Mouse (Mus musculus) WW6 (cell line): ENCODE measurements around the gene Spout1.
"Not testable (repeated sequence)": the region's sequence is repeated elsewhere in the genome, so short reads cannot be mapped to it uniquely, and the experiment has no call there.

Source experiments
- DNase-seq: peaks from one replicate; pipeline ENCODE4 v3.0.0-alpha.2; 2013; ENCODE audit warnings: low read depth, low spot score

Spout1 gene

DNA sequence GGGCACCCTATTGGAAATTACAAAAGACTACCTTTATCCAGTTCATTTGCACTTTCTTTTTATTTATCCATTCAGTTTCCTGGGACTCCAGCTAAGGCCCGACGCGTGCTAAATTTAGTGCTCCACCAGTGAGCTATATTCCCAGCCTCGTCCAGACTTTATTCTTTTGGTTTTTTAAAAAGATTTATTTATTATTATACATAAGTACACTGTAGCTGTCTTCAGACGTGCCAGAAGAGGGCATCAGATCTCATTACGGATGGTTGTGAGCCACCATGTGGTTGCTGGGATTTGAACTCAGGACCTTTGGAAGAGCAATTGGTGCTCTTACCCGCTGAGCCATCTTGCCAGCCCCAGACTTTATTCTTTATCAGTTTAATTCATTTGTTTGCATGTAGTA, 452 bp upstream of the Spout1 start:
- DNase-seq: not testable (repeated sequence)

DNA sequence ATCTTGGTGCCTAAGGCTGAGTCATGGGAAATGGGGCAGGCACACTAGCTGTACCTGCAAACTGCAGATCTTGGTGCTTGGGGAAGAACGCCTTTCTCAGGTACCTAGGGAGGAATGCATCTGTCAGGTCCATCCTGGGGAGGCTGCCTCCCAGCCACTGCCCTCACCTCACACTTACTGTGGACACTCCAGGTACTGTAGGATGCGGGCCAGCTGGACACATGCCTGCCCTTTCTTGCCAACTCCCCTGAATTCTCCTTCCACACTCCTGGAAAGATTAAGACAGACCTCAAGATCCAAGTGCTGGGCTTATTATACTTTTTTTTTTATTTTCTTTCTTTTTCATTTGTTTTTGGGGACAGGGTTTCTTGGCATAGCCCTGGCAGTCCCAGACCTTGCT, 1.7 kb downstream of the Spout1 start:
- DNase-seq: no peak

DNA sequence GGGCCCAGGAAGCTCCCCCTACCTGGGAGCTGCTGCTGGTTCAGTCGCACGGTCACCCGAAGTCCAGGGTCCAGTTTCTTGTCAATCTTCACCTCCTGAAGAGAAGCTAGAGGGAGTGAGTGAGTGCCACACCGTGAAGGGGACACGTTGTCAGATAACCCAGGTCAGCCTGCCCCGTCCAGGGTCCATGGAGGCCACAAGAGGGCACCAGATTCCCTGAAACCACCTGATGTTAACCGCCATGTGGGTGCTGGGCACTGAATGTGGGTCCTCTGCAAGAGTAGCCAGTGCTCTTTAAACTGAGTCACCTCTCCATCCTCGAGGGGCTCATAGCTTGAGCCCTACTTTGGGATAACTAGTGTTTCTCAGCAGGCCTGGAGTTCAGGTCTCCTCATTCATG, 2.4 kb downstream of the Spout1 start:
- DNase-seq: no peak

DNA sequence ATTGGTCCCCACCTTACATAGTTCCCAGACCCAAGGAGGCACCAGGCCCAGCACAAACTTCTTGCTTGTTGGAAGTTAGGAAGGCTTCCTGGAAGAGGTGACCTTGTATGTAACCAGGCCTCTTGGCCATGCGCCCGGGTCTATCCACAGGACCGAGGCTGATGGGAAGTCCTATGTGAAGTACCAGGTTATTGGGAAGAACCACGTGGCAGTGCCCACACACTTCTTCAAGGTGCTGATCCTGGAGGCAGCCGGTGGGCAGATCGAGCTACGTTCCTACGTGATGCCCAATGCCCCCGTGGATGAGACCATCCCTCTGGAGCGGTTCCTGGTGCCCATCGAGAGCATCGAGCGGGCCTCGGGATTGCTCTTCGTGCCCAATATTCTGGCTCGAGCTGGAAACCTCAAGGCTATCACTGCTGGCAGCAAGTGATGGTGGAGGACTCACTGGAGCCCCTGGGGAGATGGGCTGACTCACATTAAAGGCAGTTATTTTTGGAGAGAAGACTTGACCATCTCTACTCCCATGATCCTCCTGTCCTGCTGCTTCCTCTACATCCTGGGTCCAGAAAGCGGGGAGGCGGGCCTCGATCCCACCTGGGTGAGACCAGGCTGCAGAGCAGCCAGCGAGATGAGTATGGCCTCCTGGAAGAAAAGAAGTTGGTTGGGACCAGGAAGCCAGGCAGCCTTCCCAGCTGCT, 4.6 kb downstream of the Spout1 start:
- no peak for DNase-seq

DNA sequence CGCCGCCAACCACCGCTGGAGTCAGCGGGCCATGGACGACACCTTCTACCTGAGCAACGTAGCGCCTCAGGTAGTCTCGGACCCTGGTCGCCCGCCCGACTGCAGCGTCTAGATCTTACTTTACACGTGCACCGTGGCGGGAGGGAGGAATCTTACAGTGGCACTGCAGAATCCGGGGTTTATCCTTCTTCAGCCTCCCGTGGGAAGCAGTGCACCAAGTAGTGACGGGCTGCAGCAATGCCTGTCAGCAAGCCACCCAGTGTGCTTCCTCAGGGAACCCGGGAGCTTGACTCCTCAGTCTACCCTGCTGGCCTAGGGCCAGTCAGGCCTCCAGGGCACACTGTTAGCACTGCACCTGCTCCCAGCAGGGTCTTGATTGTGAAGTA, 6.3 kb downstream of the Spout1 start:
- no peak for DNase-seq

DNA sequence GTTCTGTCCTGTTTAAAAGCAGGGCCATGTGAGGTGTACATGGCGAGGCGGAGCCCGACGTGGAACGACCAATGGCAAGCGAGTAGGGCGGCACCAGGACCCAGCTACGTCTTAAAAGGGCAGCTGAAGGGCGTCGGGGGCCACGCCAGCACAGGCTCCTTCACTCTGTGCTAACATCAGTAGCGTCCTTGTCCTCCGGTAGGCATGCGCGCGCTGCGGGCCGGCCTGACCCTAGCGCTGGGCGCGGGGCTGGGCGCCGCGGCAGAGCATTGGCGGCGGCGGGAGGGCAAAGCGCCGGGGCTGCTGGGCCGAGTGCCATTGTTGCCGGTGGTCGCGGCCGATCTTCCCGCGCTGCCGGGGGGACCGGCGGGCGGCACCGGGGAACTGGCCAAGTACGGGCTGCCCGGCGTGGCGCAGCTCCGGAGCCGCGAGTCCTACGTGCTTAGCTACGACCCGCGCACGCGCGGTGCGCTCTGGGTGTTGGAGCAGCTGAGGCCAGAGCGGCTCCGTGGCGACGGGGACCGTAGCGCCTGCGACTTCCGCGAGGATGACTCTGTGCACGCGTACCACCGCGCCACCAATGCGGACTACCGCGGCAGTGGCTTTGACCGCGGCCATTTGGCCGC, 6.8 kb downstream of the Spout1 start, which contains the start of gene Endog:
Endog (plus strand) TSS at position 123 of the 626 bp plus-strand sequence.
- peak; percentile 58 for DNase-seq

DNA sequence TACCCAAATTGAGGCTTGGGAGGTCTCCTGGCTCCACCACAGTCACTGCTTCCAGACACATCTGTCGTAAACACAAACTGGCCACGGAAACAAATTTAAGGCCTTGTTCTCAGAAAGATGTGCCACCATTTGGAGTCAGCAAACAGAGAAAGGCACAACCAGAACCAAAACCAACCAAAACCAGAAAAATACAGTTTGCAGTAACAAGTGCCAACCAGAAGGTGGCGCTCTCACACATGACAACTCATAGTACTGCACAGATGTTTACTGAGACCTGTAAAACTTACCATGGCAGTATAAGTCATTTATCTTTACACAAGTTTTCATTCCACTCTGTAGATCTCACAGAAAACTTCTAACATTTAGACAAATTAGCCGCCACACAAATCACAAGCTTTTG, 11.6 kb downstream of the Spout1 start:
- DNase-seq: no peak

DNA sequence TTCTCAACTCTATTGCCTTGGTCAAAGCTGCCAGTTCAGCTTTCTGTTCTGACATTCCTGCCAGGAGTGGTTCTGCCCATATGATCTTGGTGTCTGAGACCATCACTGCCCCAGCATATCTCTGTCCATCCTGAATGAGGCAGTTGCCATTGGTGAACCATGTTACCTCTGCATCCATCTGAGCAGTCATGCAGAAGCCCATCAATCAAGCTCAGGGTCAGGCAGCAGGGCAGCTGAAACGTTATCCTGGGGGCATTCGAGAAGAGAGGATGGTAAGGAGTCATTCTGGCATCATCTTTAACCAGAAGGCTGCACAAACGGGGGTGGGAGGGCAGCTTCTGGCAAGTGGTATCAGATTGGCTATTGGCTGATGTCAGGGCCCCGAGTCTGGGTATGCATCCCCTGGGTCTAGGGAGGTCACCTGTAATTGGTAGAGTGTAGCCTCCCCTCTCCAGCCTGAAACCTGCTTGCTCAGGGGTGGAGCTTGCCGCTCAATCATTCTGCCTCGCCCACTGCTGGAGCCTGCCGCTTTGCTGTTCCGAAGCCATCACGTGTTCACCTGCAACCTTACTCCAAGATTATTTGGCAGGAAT, 13.8 kb downstream of the Spout1 start:
- DNase-seq: no peak

DNA sequence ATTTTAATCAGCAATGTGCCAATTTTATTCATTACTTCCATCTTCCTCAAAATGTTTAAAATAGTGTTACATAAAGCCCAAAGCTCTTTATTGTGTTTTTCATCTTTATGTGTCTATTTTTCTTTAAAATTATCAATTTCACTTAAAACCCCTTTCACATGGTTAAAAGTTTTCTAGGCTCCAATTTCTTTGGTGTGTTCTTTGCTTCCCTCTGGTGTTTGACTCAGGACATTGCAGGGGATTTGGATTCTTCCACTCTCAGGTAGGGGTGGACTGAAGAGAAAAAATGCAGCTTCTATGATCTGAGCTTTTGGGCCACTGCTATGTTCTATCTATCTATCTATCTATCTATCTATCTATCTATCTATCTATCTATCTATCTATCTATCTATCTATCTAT, 16.4 kb downstream of the Spout1 start:
- DNase-seq: no peak

DNA sequence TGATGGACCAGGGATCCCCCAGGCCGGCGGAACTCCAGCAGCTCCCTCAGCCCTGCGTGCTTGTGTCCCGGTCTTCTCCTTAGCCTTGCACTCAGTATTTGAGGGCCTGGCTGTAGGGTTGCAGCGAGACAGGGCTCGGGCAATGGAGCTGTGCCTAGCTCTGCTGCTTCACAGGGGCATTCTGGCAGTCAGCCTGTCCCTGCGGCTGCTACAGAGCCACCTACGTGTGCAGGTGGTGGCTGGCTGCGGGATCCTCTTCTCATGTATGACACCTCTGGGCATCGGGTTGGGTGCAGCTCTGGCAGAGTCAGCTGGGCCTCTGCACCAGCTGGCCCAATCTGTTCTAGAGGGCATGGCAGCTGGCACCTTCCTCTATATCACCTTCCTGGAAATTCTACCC, 18.4 kb downstream of the Spout1 start:
- DNase-seq: not testable (repeated sequence)

DNA sequence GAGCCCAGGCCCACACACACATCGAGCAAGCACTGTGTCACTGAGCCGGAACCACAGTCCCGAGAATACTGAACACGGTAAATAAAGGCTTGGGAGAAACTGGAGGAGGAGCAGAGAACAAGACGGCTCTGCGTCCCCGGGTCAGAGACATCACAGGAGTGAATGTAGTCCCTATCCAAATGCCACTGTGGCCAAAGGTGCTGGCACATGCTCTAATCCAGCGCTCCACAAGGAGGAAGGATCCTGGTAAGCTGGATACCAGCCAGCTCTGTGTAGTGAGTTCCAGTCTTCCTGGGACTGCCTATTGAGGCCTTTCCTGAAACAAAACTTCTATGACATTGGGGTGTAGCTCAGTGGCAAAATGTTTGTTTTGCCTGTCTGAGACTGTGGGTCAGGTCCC, 25.6 kb downstream of the Spout1 start:
- no peak for DNase-seq

DNA sequence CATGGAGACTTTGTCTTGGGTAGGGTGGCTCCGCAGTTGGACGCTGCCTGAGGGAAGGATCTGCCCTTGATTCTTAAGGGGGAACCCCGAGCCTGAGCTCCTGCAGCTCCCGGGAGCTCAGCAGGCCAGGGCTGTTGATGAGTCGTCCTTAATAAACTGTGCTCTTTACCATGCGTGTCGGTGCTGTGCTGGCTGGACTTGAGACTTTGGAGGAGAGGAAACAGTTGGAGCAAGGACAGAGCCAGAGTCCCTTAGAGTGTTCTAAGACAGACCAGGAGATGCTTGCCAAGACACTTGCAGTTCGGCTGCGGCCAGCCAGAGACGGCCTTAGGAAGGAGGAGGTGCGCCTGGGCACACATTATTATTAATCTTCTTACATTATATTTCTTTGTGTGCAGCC, 26.4 kb downstream of the Spout1 start:
- no peak for DNase-seq

DNA sequence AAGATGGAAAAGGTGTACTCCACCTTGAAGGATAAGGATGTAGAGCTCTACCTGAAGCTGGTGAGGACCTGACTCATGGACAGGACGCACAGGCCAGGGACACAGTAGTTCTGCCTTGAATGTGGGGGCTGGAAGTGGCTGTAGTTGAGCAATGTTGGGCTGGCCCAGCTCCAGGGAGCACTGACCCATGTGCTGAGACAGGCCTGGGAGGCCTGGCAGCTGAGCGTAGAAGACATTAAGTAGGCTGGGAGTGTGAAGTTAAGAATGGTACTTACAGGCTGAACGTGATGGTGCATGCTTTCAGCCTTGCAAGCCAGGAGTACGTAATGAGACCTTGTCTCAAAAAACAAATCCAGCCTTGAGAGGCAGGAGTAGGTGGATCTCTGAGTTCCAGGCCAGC, 30.8 kb downstream of the Spout1 start:
- no peak for DNase-seq

DNA sequence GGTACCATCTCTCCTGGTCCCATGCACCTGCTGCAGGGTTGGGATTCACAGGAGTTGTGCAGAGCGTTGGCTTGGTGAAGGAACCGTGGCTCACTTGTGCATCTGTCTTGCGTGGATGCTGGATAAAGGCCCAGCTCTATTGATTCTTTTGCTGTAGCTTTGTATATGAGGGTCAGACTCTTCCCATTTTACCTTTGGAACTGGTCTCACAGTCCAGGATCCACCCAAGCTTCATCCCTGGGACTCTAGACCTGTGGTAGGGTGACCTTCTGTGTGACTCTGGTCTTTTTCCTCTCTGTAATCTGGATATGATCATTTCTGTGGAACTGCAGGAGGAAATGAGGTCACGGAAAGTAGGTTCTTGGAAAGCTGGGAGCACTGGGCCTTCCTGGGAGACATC, 33.8 kb downstream of the Spout1 start:
- DNase-seq: no peak

DNA sequence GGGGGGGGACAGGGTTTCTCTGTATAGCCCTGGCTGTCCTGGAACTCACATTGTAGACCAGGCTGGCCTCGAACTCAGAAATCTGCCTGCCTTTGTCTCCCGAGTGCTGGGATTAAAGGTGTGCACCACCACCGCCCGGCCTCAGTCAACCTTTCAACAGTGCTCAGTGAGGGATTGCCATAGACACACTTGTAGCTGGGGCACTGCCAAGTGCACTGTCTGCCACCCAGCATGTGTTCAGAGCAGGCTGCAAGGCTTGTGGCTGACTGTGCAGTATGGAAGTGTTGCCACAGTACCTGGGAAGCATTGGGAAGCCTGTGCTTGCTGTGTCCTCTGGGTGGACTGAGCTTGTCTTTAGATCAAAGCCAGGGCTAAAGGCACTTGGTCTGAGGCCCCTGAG, 38.2 kb downstream of the Spout1 start:
- DNase-seq: not testable (repeated sequence)

DNA sequence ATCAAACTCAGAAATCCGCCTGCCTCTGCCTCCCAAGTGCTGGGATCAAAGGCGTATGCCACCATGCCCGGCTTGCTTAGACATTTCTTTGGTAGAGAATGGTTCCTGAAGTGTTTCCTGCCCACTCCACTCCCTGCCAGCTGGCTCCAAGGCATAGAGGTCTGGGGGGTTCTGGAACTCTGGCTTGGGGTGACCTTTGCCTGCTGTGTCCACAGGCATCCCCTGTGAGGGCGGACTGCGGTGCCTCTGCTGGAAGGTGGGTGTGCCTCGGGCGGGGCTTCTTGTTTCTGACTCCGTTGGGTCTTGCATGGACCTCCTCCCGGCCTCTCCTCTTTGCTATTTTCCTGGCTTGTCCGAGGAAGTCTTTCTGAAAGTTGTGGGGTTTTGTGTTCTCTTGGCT, 41.8 kb downstream of the Spout1 start:
- no peak for DNase-seq

DNA sequence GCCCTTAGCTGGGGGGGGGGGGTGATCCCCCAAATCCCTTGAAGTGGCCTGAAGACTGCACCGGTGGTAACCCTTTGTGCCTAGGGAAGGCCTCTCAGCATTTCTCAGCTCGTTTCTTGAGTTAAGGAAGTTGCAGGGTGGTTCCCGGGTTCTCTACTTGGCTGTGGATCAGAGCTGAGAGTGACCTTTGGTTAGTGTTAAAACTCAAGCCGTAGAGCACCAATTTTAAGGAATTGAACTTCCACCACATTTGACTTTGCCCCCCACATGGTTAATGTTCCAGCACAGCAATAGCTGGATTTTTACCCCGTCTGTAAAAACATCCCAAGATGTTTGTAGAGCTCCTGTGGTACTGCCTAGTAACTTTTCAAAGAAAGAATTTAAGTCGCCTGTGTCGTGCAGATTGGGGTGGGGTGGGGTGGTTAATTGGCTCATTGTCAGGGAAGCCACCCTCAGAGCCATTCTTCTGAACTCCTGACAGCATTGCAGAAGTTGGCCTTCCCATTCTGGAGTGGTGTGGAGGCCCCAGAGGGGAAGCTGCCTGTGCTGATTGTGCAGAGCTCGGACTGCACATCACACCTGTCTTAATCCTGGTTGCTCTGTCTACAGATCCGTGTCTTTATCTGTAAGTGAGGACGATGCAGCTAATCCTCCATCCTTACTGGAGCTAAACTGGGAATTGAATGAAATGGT, 43.2 kb downstream of the Spout1 start:
- DNase-seq: no peak

DNA sequence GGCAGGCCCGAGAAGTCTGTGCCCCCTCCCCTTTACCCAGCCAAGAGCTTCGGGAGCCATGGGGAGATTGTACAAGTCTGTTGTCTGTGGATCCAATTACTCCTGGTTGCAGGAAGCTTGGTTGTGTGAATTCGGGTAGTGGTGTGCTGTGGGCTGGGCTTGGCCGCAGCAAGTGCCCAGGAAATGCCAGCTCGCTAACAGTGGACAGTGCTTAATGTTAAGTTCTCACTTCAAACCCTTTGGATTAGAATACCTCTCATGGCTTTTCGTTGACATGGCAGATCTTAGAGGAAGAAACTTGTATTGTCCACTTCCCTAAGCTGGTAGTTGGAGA, 43.9 kb downstream of the Spout1 start:
- no peak for DNase-seq

DNA sequence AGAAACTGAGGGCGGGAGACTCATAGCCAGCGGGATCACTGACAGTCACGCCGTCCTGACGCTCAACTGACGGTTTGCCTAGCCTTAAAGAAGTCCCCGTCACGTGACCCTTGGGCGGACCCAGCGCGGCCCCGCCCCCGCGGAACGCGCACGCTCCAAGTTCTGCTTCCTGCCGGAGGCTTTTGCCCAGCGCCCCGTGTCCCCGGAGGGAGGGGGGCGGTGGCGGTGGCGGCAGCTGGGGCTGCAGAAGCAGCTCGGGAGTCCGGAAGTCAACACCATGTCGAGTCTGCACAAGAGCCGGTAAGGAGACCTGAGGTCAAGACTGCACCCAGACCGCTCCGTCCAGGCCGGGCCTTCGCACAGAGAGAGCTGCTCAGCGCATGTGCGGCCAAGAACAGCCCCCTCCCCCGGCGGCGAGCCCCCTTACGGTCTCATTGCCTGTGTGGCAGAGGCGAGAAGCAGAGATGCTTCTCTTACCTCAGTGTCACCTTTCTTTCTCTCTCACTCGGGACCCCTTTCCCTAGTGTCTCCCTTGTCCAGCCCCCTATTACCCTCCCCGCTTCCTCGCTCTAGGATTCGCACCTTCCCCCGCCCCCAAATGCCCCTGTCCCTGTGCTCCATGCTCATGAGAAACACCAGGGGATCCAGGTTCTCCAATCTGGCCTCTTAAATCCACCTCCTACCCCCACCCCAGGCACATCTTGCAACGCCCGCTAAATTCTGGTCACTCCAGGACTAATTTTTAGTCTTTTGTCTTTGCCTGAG, 44.5 kb downstream of the Spout1 start, which contains the start of gene Tbc1d13:
Tbc1d13 (plus strand) TSS at position 134 of the 765 bp plus-strand sequence.
- peak; percentile 91 for DNase-seq

DNA sequence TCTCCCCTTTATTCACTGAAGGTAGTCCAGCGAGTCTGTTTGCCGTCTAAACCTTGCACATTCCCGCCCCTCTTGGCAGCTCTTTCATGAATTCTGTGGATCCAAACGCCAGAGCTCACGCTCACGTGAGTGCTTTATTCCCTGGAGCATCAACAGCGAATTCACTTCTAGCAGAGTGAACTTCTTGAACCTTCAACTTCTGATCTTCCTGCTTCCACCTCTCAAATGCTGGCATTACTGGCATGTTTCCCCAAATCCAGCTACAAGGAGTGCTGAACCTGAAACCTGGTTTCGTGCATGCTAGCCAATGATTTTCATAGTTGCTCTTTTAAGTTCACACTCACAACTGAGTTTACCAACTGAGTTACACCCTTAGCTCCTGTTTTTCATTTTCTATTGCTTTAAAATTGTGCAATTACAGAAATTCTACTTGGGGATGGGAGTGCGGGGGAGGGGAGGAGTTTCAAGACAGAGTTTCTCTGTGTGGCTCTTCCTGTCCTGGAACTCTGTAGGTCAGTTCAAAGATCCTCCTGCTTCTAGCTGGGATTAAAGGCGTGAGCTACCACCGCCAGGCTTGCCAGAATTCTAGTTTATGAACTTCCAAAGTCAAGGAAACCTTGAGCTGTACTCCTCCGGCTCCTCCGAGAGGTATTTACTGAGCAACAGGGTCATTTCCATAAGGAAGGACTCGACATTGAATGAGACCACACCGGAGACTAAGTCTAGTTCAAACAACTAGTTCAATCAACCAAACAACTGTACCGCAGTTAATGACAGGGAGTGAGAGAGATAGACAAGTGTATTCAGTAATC, 45.3 kb downstream of the Spout1 start:
- DNase-seq: no peak

DNA sequence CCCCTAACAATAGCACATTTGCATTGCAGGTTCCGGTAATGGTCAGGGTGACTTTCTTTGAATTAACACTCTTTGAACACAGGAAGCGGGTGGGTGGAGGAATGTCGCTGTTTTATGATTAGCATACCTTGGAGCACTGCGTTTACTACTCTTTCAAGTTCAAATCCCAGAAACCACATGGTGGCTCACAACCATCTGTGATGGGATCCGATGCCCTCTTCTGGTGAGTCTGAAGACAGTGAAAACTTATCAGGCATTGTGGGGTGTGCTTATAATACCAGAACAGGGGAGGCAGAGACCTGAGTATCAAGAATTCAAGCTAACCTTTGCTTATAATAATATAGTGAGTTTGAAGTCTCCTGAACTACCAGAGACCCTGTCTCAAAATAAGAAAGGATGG, 47.0 kb downstream of the Spout1 start:
- DNase-seq: not testable (repeated sequence)
